Mouse (Mus musculus): ENCODE measurements at regions not wholly inside any gene's neighbourhood (a gene's known extent, or its start where the extent isn't known, plus 50 kb on each side); places are given as distances from the start of the nearest gene placed in this dataset.

DNA sequence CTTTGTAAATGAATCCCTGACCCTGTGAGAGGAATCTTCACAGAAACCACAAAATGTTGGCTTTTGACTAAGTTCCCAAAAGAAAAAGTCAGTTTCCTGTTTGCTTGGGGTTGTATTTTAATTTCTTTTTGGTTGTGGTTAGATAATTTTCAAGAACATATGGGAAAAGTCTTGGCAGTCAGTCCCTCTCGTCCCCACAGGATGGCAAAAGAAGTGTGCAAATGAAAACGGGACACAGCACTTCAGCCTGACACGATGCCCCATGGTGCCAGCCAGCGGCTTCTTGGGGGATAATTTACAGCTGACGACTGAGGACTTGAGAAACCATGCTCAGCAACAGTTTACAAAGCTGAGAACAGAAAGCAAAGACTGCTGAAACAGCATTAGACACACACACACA lies 281.2 kb upstream of the Klf3 start:
- TF ChIP-seq CTCF (IDR thresholded peaks at IDR 0.05; ENCODE audit: borderline replicate concordance, control insufficient read depth, extremely low read depth, insufficient read depth, low read length, poor library complexity), result 0 out of 2 replicates have a peak, but pooled peaks have one; percentile 32
- TF ChIP-seq POLR2A (IDR thresholded peaks at IDR 0.05; ENCODE audit: control insufficient read depth, extremely low read depth, insufficient read depth, low read length, poor library complexity), result no peak

Measured in thymus, adult 2 months (tissue).